Mouse (Mus musculus) MEL-GATA-1-ER (cell line): ENCODE measurements around the gene Nos1.

Experiments used
- DNase-seq: peaks from one replicate; pipeline ENCODE4 v3.0.0-alpha.2; 2012; ENCODE audit warnings: low read depth; ENCODE audit errors: extremely low read depth

Nos1 gene

DNA sequence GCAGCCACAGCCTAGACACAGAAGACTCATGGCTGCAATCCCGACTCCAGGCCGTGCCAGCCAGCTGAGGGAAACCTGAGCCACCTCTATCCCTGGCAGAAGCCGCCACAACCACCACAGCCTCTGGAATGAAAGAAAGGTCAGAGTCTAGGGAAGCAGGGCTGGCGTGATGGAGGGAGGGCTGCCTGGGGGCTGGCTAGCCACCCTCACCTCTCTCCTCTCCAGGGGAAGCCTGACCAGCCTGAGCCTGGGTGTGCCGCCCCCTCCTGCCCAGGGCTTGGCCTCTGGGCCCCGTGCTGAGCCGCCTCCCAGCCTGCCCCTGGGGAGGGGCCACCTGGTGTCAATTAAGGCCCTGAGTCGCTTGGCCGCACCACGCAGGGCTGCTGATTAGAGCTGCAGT is at the start of gene Nos1:
Gene Nos1, plus strand, starts transcription at position 352 of the 400 bp plus-strand sequence.
- no peak for DNase-seq

DNA sequence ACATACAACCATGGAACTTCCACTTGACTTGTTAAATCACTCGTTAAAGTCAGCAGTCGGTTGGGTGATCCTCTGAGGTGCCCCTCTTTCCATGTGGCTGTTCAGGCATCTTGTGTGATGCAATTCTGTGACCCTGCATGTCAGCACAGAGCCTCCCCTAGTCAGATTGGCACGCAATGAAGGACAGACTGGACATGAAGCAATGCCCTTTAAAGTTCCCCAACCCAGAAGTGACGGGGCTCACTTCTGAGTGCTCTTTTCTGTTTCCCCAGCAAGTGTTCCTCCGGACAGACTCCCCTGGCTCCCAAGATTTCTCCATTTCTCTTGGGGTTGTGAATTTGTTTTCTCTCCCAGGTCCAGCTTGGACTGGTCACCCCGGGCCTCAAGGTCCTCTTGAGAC is 49.5 kb upstream of the Nos1 start:
- no peak for DNase-seq

DNA sequence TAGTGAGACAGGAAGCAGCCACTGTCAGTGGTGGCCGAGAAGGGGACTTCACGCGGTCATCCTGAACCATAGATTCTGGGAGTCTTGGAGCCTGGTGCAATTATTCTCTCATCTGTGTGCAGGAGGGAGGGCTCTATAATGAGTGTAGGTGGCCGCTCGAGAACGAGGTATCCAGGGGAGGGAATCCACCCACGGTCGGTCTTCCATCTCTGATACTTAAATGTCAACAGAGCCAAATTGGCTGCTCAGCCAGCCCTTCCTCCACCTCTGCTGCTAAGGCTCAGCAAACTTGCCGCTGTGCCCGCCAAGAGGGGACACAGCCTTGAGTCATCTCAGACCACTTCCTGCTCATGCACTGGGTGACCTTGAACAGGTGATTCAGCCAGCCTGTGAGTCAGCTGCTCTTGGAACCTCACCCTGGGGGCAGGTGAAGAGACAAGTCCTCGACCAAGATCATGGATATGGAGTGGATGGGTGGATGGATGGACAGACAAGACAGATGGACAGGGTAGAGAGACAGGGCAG is 36.1 kb upstream of the Nos1 start:
- DNase-seq: no peak

DNA sequence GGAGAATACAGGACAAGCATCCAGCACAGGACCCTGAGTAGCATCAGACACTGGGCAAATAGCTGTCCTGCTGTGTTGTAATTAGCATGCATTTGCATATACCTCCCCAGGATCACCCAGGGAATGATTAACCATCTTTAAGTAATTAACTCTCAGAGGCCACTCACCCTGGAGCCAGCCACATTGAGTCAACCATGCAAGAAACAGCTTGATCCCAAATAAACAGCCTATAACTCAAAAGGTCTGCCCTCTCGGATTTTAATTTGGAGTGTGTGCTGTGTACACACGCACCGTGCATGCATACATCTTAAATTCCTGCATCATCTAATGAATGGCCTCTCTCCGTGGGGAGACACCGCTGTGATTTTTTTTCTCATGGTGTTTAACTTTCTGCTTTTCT is 31.5 kb upstream of the Nos1 start:
- no peak for DNase-seq

DNA sequence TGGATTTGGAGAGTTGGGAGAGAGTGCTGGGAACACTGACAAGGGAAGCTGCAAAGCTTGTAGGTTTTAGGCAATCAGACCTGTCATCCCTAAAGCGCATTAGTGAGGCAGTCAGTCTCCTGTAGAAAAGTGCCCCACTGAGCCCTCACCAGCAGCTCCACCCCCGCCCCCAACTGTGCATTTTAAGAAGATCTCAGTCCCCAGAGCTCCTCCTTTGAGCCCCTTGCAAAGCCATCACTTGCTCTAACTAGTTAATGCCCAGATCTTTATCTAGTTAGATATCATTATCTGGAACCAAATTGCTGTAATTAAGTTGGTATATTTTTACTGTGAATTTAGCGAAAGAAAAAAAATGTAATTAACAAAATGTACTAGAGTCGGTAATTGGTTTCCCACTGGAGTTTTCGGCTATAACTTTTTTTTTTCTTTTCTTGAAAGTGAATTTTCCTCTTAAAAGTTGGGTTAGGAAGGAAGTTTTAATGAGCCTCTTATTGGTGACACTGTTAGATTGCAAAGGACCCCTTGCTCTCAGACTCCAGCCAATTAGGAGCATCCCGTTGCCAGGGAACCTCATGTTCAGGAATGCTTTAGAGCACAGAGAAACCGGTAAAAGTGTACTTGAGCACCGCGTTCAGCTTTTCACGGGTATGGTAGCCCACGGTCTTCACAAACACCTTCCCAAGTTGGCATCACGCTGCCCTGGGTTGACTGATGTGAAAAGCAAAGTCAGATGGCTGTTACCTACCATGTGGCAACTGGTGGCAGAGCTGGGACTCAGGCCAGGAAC is 22.9 kb upstream of the Nos1 start:
- DNase-seq: no peak

DNA sequence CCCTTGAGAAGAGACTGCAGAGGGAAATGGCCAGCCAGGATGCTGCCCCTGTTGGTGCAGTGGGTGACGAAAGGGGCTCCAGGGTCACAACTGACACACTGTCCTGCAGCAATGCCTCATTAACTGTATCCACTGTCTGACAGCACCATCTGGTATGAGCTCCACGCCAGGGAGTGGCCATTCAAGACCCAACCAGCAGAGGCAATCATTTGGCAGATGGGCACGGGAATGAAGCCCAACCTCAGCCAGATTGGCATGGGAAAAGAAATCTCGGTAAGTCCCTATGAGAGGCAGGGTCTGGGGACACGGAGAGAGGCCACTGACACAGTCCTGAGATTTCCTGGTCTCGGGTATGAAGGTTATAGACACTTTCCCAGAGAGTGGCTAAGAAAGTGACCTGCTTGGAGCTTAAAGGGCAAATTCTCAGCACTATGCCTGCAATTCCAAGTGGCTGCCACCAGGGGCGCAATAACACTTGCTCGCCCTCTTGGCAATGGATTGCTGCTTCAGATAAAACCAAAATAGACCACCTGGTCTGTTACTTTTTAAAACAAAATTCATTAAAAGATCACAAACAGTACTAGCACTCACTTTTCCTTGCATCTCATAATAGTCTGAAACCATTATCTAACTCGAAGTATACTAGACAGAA is 19.5 kb upstream of the Nos1 start:
- no peak for DNase-seq

DNA sequence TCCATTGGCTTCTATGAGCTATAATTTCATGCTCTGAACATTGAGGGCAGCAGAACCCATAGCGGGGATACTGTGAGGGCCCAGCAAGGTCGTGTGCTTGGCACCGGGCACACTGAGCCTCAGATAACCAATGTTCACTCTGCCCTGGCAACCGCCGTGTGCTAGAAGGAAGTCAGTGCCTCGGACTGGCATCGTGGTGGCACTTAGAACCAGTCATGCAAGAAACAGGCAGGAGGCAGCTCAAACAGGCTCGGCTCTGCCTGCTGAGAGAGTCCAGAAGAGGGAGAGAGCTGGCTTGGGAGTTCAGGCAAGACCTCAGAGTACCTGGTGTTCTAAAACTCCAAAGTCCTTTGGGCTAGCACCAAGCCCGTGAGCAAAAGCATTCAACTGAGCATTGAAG is 16.3 kb upstream of the Nos1 start:
- DNase-seq: no peak

DNA sequence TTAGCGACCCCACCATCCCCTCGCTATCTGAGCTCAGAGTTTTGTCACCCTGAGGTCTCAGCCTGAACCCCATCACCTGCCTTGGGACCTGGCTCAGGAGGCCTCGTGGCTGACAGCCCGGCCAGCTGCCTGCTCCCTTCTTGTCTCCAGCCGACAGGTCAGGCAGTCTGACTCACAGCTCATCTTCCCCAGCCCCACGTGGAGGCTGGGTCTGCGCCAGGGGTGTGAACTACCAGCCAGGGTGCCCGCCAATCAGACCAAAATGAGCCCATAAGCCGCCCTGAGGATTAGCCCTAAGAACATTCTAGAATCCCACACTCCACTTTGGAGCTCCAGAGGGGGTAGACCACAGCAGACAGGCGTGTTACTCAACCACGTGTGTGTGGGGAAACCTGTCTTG is 1.7 kb upstream of the Nos1 start:
- no peak for DNase-seq

DNA sequence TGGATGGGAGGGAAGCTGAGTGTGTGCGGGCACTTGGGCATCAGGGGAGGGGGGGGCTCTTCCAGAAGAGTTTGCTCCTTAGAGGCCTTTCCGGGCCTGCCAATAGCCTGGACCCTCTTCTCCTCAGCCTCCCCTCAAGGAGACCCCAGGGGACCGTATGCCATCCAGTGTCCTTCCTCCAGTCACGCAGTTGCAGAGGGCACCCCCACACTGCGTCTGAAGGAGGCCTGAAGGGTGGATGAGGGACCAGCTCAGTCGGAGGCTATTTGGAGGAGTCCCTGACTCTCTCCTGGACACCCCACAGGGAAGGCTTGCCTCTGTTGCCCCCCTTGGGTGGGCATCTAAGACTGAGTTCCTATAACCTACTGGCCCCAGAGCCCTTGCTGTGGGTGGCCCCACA is 346 bp downstream of the Nos1 start:
- no peak for DNase-seq

DNA sequence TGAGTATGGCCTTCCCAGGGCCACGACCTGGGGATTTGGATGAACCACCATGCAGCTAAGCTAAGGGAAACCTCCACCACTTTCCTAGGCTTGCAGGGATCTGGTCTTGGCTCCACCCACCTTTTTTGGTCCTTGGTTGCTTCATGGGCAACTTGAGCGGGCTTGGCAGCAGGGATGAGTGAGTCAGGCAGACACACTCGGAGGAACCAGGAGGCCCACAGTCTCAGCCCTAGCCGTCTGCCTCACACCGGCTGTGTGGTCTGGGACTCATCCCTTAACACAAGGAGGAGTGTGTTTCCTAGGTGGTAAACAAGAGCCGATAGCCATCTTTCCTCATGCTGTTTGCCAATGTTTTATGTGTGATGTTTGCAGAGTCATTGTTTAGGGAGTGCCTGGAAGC is 9.2 kb downstream of the Nos1 start:
- DNase-seq: no peak

DNA sequence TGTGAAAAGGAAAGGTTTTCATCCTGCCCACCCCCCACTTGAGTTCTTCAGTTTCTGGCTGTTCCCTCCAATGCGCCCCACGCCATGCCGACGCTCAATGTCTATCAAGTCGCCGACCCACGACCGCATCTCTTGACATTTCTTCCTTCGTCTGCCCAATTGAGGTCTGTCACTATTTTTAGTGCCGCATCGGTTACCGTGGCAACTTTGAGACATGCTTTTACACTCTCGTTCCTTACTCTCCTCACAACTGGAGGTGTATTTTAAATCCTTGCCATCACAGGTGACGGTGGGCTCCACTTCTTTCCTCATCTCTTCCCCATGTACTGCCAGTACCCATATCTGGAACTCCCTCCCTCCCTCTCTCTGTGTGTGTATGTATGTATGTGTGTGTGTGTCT is 11.0 kb downstream of the Nos1 start:
- no peak for DNase-seq

DNA sequence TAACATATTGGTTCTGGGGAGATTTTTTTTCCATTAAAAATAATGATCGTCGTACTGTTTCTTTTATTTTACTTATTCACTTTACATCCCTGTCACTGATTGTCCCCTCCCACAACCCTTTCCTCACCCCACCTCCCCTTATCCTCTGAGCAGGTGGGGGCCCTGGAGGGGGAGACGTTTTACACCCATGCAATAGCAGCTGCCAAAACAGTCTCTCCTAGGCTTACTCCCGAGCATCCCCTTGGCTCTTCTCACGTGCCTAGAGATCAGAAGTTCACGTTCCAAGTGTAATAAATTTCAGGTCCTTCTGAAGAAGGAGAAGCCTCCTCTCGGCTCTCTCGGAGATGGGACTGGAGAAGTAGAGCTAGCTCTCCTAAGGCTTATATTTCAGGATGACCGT is 20.0 kb downstream of the Nos1 start:
- no peak for DNase-seq

DNA sequence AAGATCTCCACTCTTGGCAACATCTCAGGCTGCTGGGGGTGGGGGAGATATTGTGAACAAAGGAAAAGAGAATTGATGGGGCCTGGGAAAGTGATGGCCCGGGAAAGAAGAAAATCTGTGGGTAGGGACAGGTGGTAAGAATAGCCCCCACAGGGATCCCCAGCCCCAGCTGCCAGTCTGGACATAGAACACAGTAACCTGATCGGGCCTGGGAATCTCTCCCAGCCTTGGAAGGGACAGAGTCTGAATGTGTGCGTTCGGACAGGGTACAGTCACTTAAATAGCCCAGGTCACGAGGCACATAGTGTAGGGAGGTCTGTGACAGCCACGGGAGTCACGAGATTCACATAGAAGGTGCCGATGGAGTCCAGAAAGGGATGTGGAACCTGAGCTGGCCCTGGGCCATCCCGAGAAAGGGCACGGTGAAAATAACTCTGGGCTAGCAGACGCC is 21.3 kb downstream of the Nos1 start:
- no peak for DNase-seq

DNA sequence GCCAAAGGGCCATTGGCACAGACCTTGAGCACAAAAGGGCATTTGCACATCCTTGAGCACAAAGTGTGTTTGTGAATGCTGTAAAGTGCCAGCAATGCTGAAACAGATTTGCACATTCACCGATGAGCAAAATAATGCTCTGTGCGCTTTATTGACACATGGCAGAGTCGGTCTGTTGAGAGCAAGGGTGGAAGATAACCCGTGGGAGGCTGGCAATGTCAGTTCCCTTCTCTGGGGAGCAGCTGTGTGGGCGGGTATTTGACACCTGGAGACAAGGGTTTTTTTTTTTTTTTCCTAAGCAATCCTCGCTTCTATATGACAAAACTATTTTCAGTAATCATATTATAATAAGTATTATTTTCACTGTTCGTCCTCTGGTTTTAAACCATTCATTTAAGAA is 22.7 kb downstream of the Nos1 start:
- no peak for DNase-seq

DNA sequence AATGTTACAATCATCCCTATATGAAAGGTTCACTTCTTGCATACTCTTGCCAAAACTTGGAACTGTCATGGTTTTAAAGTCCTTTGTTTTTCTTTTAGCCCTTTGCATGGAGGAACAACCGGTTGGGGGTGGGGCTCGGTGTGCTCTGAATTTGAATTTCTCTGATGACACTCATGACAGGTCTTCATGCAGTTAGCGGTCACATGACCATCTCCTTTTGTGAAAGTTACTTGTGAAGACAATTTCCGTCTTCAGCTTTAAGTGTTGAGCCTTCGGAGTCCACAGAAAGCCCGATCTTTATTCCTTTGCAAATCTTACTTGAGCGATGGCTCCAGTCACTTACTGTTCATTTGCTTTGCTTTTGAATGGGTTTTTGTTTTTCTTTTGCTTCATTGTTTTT is 30.1 kb downstream of the Nos1 start:
- DNase-seq: no peak

DNA sequence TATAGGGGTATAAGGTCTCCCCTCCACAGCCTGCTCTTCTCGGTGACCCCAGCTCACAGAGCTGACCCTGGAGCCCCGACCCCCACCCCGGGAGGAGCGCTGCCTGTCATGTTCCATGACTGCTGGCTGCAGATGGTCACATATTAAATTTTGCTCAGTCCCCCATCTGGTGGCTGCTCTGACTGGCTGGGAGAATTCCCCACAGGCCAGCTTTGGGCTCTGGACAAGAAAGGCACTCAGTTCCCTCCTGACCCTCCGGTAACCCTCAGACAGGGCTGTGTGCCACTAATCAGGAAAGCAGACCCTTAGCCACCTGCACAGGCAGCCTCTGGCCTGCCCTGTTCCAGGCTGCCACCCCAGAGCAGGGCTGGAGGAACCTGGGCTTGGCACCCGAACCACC is 38.0 kb downstream of the Nos1 start:
- no peak for DNase-seq

DNA sequence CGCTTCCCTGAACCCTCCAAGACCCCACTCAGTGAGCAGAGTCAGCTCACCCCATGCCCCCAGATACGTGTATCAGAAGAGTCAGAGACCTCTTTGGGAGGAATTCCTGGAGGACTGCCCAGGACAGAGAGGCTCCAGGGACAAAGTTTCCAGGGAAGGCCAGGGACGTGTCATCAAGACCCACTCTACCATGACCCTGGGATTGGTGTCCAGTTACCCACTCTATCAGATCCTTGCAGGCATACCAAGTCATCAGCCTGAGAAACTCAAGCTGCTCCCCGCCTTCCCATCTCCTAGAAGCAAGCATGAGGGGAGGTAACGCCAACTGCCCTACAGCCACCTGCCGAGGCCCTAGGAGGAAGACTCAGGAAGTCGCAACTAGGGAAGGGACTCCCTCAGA is 39.6 kb downstream of the Nos1 start:
- no peak for DNase-seq

DNA sequence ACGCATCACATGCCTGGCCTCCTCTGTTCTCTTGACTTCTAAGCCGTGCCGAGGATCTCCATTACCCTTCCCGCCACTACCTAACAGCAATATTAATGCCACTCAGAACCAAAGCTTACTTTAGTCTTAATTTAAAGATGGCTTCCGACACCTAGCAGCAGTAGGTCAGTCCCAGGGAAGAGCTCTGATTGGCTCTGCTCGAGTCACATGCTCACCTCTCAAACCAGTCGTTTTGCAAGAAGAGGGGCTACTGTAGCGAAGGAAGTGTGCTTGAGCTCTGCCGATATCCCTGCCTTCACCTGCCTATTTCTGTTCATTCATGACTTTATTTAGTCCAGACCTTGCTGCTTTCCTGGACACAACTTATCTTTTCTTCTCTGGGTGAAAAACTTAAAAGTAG is 43.0 kb downstream of the Nos1 start:
- DNase-seq: no peak

DNA sequence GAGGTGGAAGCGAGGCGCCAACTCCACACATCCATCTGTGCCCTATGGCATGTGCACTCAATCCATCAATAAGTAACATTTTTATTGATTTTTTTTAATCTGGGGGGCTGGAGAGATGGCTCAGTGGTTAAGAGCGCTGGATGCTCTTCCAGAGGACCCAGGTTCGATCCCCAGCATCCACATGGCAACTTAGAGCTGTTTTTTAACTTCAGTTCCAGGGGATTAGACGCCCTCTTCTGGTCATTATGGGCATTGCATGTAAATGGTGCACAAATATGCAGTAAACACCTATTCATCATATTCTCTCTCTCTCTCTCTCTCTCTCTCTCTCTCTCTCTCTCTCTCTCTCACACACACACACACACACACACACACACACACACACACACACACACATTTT is 43.7 kb downstream of the Nos1 start:
- DNase-seq: no peak

DNA sequence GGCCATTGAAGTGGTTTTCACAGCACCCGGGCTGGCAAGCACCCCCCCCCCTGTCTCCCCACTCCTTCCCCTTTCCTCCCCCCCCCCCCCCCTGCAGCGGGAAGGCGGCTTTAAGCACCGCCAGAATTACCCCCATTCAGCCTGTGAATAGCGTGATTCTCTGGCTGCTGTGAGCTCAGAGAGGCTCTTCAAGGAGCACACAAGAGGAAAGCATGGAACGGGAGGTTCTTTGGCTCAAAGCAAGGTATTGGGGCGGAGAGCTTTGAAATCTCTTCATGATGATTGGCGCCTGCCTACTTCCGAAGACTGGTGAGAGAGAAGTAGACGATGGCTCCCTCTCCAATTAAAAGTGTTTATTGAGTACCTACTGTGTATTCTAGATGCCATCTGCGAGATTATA is 44.5 kb downstream of the Nos1 start:
- no peak for DNase-seq

DNA sequence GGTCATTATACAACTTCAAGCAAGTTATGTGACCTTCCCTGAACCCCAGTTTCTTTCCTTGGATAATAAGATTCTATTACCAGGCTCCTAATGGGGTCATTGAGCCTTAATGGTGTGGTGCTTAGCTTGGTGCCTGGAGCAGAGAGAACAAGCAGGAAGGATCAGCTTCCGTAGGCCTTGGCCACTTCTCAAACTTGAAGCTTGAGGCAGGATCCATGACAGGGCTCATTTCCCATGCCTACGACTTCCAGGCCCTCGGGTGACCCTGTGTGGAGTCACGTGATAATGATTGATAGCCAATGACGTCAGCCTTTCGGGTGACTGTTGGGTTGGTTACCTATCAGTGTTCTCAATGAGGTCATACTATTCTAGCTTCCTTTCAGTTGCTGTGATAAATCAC is 46.5 kb downstream of the Nos1 start:
- DNase-seq: no peak

DNA sequence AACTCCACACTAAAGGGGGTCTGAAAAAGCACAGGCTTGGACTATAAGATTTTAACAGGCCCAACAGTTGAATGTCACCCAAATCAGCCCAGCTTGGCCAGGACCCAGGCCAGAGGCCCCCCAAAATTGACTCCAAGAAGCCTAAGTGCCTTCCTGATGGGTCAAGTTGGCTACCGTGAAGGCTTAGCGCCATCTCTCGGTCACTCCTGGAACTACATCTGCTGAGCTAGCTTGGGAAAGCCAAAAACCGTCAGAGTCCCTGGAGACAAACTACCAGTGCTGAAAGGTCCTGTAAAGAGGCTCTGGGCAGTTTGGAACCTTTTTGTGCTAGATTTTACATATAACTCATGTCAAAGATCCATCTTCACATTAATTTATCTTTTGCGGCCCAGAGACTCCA is 56.1 kb downstream of the Nos1 start:
- DNase-seq: no peak

DNA sequence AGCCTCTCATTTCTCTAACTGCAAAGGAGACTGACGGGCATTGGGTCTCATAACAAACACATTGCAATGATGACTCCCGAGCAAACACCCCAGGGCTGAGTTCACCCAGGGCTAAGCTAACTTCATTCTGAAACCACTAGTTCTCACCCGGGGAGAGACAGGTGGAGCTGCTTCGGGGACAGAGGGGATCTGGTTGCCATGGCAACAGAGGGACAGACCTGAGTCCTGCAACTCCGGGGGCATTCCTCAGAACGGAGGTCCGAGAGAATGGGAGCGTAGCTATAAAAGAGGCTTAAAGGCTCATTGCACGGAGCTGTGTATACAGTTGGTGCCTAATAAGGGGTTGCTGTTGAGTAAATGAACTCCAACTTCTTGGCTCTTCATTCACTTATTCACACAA is 56.9 kb downstream of the Nos1 start:
- no peak for DNase-seq
